Mouse (Mus musculus) heart, embryonic 11.5 days (tissue): ENCODE data around the gene Rpap3. TPM values are rescaled to one million over a fixed set of nuclear protein-coding genes. Genes with fewer than 3 reads are reported as not detected.

Experiments used
- ATAC-seq: fragments of 200-750 bp; cut with Nextera tagmentation; replicated peaks from 2 replicates; pipeline ENCODE4 v1.8.0; 2017; ENCODE audit warnings: moderate library complexity; ENCODE audit not compliant: insufficient number of reproducible peaks, low FRiP score, low TSS enrichment
- H3K27ac ChIP-seq: fragments of 300-500 bp; sonication (generic); 2 replicates; pipeline ENCODE4 v1.5.1; 2014; ENCODE audit warnings: mild to moderate bottlenecking, low read depth, low read length
- H3K27me3 ChIP-seq: fragments of 300-500 bp; sonication (generic); 2 replicates; pipeline ENCODE4 v1.6.1; 2014; ENCODE audit warnings: mild to moderate bottlenecking, low read length, mixed read lengths; ENCODE audit not compliant: control insufficient read depth, insufficient read depth
- H3K36me3 ChIP-seq: fragments of 300-500 bp; sonication (generic); 2 replicates; pipeline ENCODE4 v1.6.1; 2014; ENCODE audit warnings: mild to moderate bottlenecking, low read length, moderate library complexity, mixed read lengths; ENCODE audit not compliant: control insufficient read depth, insufficient read depth
- H3K4me1 ChIP-seq: fragments of 300-500 bp; sonication (generic); 2 replicates; pipeline ENCODE4 v1.6.1; 2014; ENCODE audit warnings: low read length; ENCODE audit not compliant: control insufficient read depth, insufficient read depth
- H3K4me2 ChIP-seq: fragments of 300-500 bp; sonication (generic); 2 replicates; pipeline ENCODE4 v1.6.1; 2014; ENCODE audit warnings: mild to moderate bottlenecking, moderate library complexity
- H3K4me3 ChIP-seq: fragments of 300-500 bp; sonication (generic); 2 replicates; pipeline ENCODE4 v1.5.1; 2014; ENCODE audit warnings: low read depth, low read length
- H3K9ac ChIP-seq: fragments of 300-500 bp; sonication (generic); 2 replicates; pipeline ENCODE4 v1.6.1; 2014; ENCODE audit warnings: mild to moderate bottlenecking, low read depth, low read length, moderate library complexity
- H3K9me3 ChIP-seq: fragments of 300-500 bp; sonication (generic); replicated peaks from 2 replicates; pipeline ENCODE4 v1.6.1; 2016; ENCODE audit warnings: low read length; ENCODE audit not compliant: control insufficient read depth
- WGBS: fragments of 180-500 bp; shearing (Covaris S2); extraction: QIAGEN DNeasy Blood & Tissue Kit; methylation state at CpG from one replicate; pipeline ENCODE4 v1.1.7; 2014; ENCODE audit not compliant: insufficient replicate concordance; 5-methylcytosine and 5-hydroxymethylcytosine counted together
- polyA plus RNA-seq: library from polyadenylated mRNA; unstranded; fragments of >200 nt; fragmentation: Nextera tagmentation; extraction: Ambion mirVana; gene quantifications from 2 replicates; pipeline ENCODE4 v1.2.1, GENCODE M21; 2014

Gene Rpap3
- polyA plus RNA-seq, 1 experiment from 2014 or later: 30.5 TPM

- H3K4me2 ChIP-seq: no peak overlapping the region
- H3K4me3 ChIP-seq: no peak overlapping the region
- no peaks in the 10 kb centered on the region for H3K36me3 ChIP-seq
- H3K9me3 ChIP-seq: no peaks in the 10 kb centered on the region
- H3K27me3 ChIP-seq: no peaks in the 10 kb centered on the region
- no peak for ATAC-seq
- H3K4me1 ChIP-seq: peaks cover 8% of the 10 kb centered on the region; the same call in 1 of the 2 replicates
- whole genome bisulfite sequencing: 78% methylated on average over 15 of the region's 15 CpGs
- H3K9ac ChIP-seq: no peak overlapping the region
- H3K27ac ChIP-seq: no peak overlapping the region
Measured at GRCm38 (mm10) chr15:97721008-97721701, 15.5 kb upstream of the Rpap3 start.

- Histone ChIP-seq H3K27ac (no peak overlapping the region), H3K9me3 (no peaks in the 10 kb centered on the region), H3K4me2 (no peak overlapping the region), H3K27me3 (no peaks in the 10 kb centered on the region), H3K36me3 (no peaks in the 10 kb centered on the region), H3K9ac (0 out of 2 replicates have a peak overlapping the region, but pooled peaks have one; percentile 34), H3K4me1 (peaks cover 8% of the 10 kb centered on the region; the same call in 1 of the 2 replicates), H3K4me3 (no peak overlapping the region)
- 65% methylated on average over 12 of the region's 12 CpGs for WGBS
- 0 out of 2 replicates have a peak, but pooled peaks have one; percentile 13 for ATAC-seq
Measured at GRCm38 (mm10) chr15:97720026-97720675, 14.5 kb upstream of the Rpap3 start.

GRCm38 (mm10) chr15:97719494-97719893, 13.9 kb upstream of the Rpap3 start:
- Histone ChIP-seq H3K27ac (no peak overlapping the region), H3K9ac (no peak overlapping the region), H3K27me3 (no peaks in the 10 kb centered on the region), H3K4me3 (no peak overlapping the region), H3K4me1 (peaks cover 8% of the 10 kb centered on the region; the same call in 1 of the 2 replicates), H3K9me3 (no peaks in the 10 kb centered on the region), H3K4me2 (no peak overlapping the region), H3K36me3 (no peaks in the 10 kb centered on the region)
- no peak for ATAC-seq
- WGBS: 90% methylated on average over 12 of the region's 12 CpGs

DNA sequence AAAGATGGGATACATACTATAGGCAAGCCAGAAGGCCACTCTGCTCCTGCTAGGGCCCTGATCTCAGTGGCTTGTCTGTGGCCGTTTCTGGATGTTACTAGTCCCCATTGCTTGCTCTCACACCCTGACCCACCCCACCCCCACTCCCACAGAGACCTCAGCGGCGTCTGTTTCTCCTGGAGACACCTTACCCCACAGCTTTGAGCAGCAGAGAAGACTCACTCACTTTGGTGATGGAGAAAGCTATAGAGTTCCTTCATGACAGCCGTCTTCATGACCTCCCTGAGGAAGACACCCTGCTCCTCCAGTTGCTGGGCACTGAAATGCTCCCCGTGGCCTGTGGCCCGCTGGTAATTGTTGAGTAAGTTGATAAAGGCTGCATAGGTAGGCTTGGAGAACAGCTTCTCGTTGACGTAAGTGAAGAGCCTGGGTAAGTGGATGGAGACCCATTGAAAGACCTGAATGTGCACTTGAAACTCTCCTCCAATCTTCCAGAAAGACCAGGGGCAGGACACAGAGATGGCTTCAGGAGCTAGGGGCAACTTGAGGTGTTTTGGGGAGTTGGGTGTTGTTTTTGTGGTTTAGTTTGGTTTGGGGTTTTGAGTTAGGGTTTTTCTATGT, 13.0 kb upstream of the Rpap3 start:
- WGBS: 75% methylated on average over 8 of the region's 8 CpGs
- no peak overlapping the region for H3K4me3 ChIP-seq
- peaks cover 8% of the 10 kb centered on the region; the same call in 1 of the 2 replicates for H3K4me1 ChIP-seq
- H3K27ac ChIP-seq: no peak overlapping the region
- no peaks in the 10 kb centered on the region for H3K27me3 ChIP-seq
- H3K9me3 ChIP-seq: no peaks in the 10 kb centered on the region
- no peak for ATAC-seq
- no peaks in the 10 kb centered on the region for H3K36me3 ChIP-seq
- no peak overlapping the region for H3K4me2 ChIP-seq
- H3K9ac ChIP-seq: no peak overlapping the region

- peaks cover 8% of the 10 kb centered on the region; the same call in 1 of the 2 replicates for H3K4me1 ChIP-seq
- no peak overlapping the region for H3K4me2 ChIP-seq
- H3K4me3 ChIP-seq: no peak overlapping the region
- H3K9ac ChIP-seq: no peak overlapping the region
- H3K27ac ChIP-seq: no peak overlapping the region
- no peak for ATAC-seq
- H3K36me3 ChIP-seq: no peaks in the 10 kb centered on the region
- no peaks in the 10 kb centered on the region for H3K27me3 ChIP-seq
- no peaks in the 10 kb centered on the region for H3K9me3 ChIP-seq
- whole genome bisulfite sequencing: 34% methylated on average over 12 of the region's 12 CpGs
Measured at GRCm38 (mm10) chr15:97717861-97718534, 12.4 kb upstream of the Rpap3 start.

GRCm38 (mm10) chr15:97716782-97717181, 11.2 kb upstream of the Rpap3 start:
- WGBS: 65% methylated on average over 11 of the region's 11 CpGs
- no peak for ATAC-seq

GRCm38 (mm10) chr15:97715734-97716133, 10.1 kb upstream of the Rpap3 start:
- no peak for ATAC-seq
- 86% methylated on average over 1 of the region's 1 CpGs for WGBS
- H3K36me3 ChIP-seq: no peaks in the 10 kb centered on the region

More at GRCm38 (mm10) chr15:97716782-97717181, 11.2 kb upstream of the Rpap3 start:
- Histone ChIP-seq H3K36me3 (no peaks in the 10 kb centered on the region), H3K9me3 (no peaks in the 10 kb centered on the region), H3K4me1 (peaks cover 8% of the 10 kb centered on the region; the same call in 1 of the 2 replicates), H3K27ac (no peak overlapping the region), H3K4me3 (no peak overlapping the region), H3K27me3 (no peaks in the 10 kb centered on the region), H3K4me2 (no peak overlapping the region), H3K9ac (no peak overlapping the region)

GRCm38 (mm10) chr15:97715083-97715482, 9.5 kb upstream of the Rpap3 start:
- Histone ChIP-seq H3K27ac (no peak overlapping the region), H3K9ac (no peak overlapping the region), H3K4me3 (no peak overlapping the region), H3K9me3 (no peaks in the 10 kb centered on the region), H3K4me1 (0 out of 2 replicates have a peak, but pooled peaks cover 3% of the 10 kb centered on the region), H3K36me3 (no peaks in the 10 kb centered on the region), H3K27me3 (no peaks in the 10 kb centered on the region), H3K4me2 (no peak overlapping the region)
- WGBS: 88% methylated on average over 8 of the region's 8 CpGs
- no peak for ATAC-seq

More at GRCm38 (mm10) chr15:97715734-97716133, 10.1 kb upstream of the Rpap3 start:
- Histone ChIP-seq H3K27me3 (no peaks in the 10 kb centered on the region), H3K9ac (no peak overlapping the region), H3K4me2 (no peak overlapping the region), H3K27ac (no peak overlapping the region), H3K4me1 (peaks cover 8% of the 10 kb centered on the region; the same call in 1 of the 2 replicates), H3K4me3 (no peak overlapping the region), H3K9me3 (no peaks in the 10 kb centered on the region)
